Mouse (Mus musculus) MEL (cell line): ENCODE measurements at regions not wholly inside any gene's neighbourhood (a gene's known extent, or its start where the extent isn't known, plus 50 kb on each side); places are given as distances from the start of the nearest gene placed in this dataset.
A peak's percentile ranks its signal among the peaks of the same experiment; 100 is the strongest.

ENCODE experiments used
- DNase-seq: peaks from one replicate; pipeline ENCODE4 v3.0.0; 2011; ENCODE audit warnings: low read depth, low spot score
- H3K27ac ChIP-seq: 2 replicates; pipeline ENCODE4 v1.5.1; 2012; ENCODE audit warnings: low read depth, mild to moderate bottlenecking, control low read depth, low read length, moderate library complexity; ENCODE audit not compliant: control insufficient read depth
- H3K27me3 ChIP-seq, 2 experiments: fragments of 150-350 bp in 1 of 2; sonication (generic) in 1 of 2; 2 replicates each; pipeline ENCODE4 v1.6.1; 2012; ENCODE audit warnings: low read length in 2 of 2, mild to moderate bottlenecking in 2 of 2, improper control_type of control experiment in 1 of 2, moderate library complexity in 1 of 2; ENCODE audit not compliant: insufficient read depth in 2 of 2, control insufficient read depth in 1 of 2
- H3K36me3 ChIP-seq, 2 experiments: 2 replicates each; pipeline ENCODE4 v1.6.1; 2012 to 2014; ENCODE audit warnings: low read length in 2 of 2, improper control_type of control experiment in 1 of 2, inconsistent platforms in 1 of 2, mild to moderate bottlenecking in 1 of 2; ENCODE audit not compliant: insufficient read depth in 2 of 2, control insufficient read depth in 1 of 2
- H3K4me1 ChIP-seq, 2 experiments: fragments of 150-350 bp in 1 of 2; sonication (generic) in 1 of 2; 2 replicates each; pipeline ENCODE4 v1.6.1; 2012; ENCODE audit warnings: low read length in 2 of 2, improper control_type of control experiment in 1 of 2, mild to moderate bottlenecking in 1 of 2; ENCODE audit not compliant: insufficient read depth in 2 of 2, control insufficient read depth in 1 of 2
- H3K4me3 ChIP-seq, 2 experiments: fragments of 150-350 bp in 1 of 2; sonication (generic) in 1 of 2; 2 replicates each; pipeline ENCODE4 v1.5.1; 2012; ENCODE audit warnings: low read depth in 2 of 2, low read length in 2 of 2, mild to moderate bottlenecking in 2 of 2, moderate library complexity in 2 of 2, control low read depth in 1 of 2, improper control_type of control experiment in 1 of 2; ENCODE audit not compliant: control insufficient read depth in 1 of 2, insufficient read depth in 1 of 2
- H3K79me2 ChIP-seq: 2 replicates; pipeline ENCODE4 v1.6.1; 2012; ENCODE audit warnings: mild to moderate bottlenecking, low read length, moderate library complexity; ENCODE audit not compliant: control insufficient read depth, poor library complexity, insufficient read depth
- H3K9ac ChIP-seq: 2 replicates; pipeline ENCODE4 v1.6.1; 2012; ENCODE audit warnings: low read depth, mild to moderate bottlenecking, control low read depth, low read length, moderate library complexity; ENCODE audit not compliant: control insufficient read depth, poor library complexity, severe bottlenecking
- H3K9me3 ChIP-seq: fragments of 150-350 bp; sonication (generic); replicated peaks from 2 replicates; pipeline ENCODE4 v1.6.1; 2012; ENCODE audit warnings: mild to moderate bottlenecking, low read length, improper control_type of control experiment, moderate library complexity; ENCODE audit not compliant: insufficient read depth
- BHLHE40 ChIP-seq: IDR thresholded peaks from 2 replicates; pipeline ENCODE4 v1.6.1; 2012; ENCODE audit warnings: low read depth, mild to moderate bottlenecking, inconsistent platforms, low read length, improper control_type of control experiment, borderline replicate concordance
- CHD2 ChIP-seq: IDR thresholded peaks from 2 replicates; pipeline ENCODE4 v1.6.1; 2011; ENCODE audit warnings: low read length, improper control_type of control experiment
- CTCF ChIP-seq, 3 experiments: IDR thresholded peaks in 2 of 3; conservative IDR thresholded peaks in 1 of 3; 2 replicates each; pipeline ENCODE4 v1.5.1; 2011 to 2012; ENCODE audit warnings: low read length in 3 of 3, low read depth in 2 of 3, mild to moderate bottlenecking in 2 of 3, improper control_type of control experiment in 1 of 3, inconsistent platforms in 1 of 3, mixed read lengths in 1 of 3, moderate library complexity in 1 of 3; ENCODE audit not compliant: control insufficient read depth in 1 of 3, insufficient read depth in 1 of 3, poor library complexity in 1 of 3, severe bottlenecking in 1 of 3
- ELF1 ChIP-seq: IDR thresholded peaks from 2 replicates; pipeline ENCODE4 v1.6.1; 2014; ENCODE audit warnings: low read depth, mild to moderate bottlenecking, inconsistent platforms, low read length, improper control_type of control experiment, moderate library complexity
- EP300 ChIP-seq, 2 experiments: IDR thresholded peaks; 2 replicates each; pipeline ENCODE4 v1.6.1; 2011; ENCODE audit warnings: improper control_type of control experiment in 2 of 2, low read length in 2 of 2, low read depth in 1 of 2, mild to moderate bottlenecking in 1 of 2
- ETS1 ChIP-seq: IDR thresholded peaks from 2 replicates; pipeline ENCODE4 v1.6.1; 2012; ENCODE audit warnings: low read depth, mild to moderate bottlenecking, inconsistent platforms, low read length, improper control_type of control experiment, moderate library complexity
- GATA1 ChIP-seq: IDR thresholded peaks from 2 replicates; pipeline ENCODE4 v1.6.1; 2011; ENCODE audit warnings: low read depth, low read length, improper control_type of control experiment
- JUND ChIP-seq: IDR thresholded peaks from 2 replicates; pipeline ENCODE4 v1.6.1; 2011; ENCODE audit warnings: low read depth, mild to moderate bottlenecking, improper control_type of control experiment, low read length
- MAFK ChIP-seq: IDR thresholded peaks from 2 replicates; pipeline ENCODE4 v1.6.1; 2011; ENCODE audit warnings: low read depth, mild to moderate bottlenecking, low read length, improper control_type of control experiment, borderline replicate concordance
- MAZ ChIP-seq: IDR thresholded peaks from 2 replicates; pipeline ENCODE4 v1.6.1; 2012; ENCODE audit warnings: low read depth, mild to moderate bottlenecking, inconsistent platforms, low read length, improper control_type of control experiment
- MXI1 ChIP-seq: IDR thresholded peaks from 2 replicates; pipeline ENCODE4 v1.6.1; 2011; ENCODE audit warnings: mild to moderate bottlenecking, low read depth, low read length, improper control_type of control experiment
- MYB ChIP-seq: IDR thresholded peaks from 2 replicates; pipeline ENCODE4 v1.6.1; 2011; ENCODE audit warnings: mild to moderate bottlenecking, low read depth, low read length, improper control_type of control experiment
- MYC ChIP-seq: IDR thresholded peaks from 2 replicates; pipeline ENCODE4 v1.6.1; 2011; ENCODE audit warnings: low read depth, mild to moderate bottlenecking, low read length, improper control_type of control experiment, moderate library complexity
- NELFE ChIP-seq: IDR thresholded peaks from 2 replicates; pipeline ENCODE4 v1.6.1; 2011; ENCODE audit warnings: low read depth, low read length, improper control_type of control experiment
- NRF1 ChIP-seq: IDR thresholded peaks from 2 replicates; pipeline ENCODE4 v1.6.1; 2014; ENCODE audit warnings: low read depth, mild to moderate bottlenecking, inconsistent platforms, low read length, improper control_type of control experiment, moderate library complexity; ENCODE audit not compliant: poor library complexity, insufficient read depth, severe bottlenecking
- POLR2A ChIP-seq, 2 experiments: IDR thresholded peaks; 2 replicates each; pipeline ENCODE4 v1.6.1; 2011 to 2012; ENCODE audit warnings: low read length in 2 of 2, mild to moderate bottlenecking in 2 of 2, control low read depth in 1 of 2, improper control_type of control experiment in 1 of 2, low read depth in 1 of 2, moderate library complexity in 1 of 2; ENCODE audit not compliant: control insufficient read depth in 1 of 2, insufficient read depth in 1 of 2, poor library complexity in 1 of 2
- POLR2AphosphoS2 ChIP-seq: IDR thresholded peaks from 2 replicates; pipeline ENCODE4 v1.6.1; 2011; ENCODE audit warnings: low read length, improper control_type of control experiment
- RAD21 ChIP-seq: IDR thresholded peaks from 2 replicates; pipeline ENCODE4 v1.6.1; 2011; ENCODE audit warnings: mild to moderate bottlenecking, low read depth, low read length, improper control_type of control experiment
- SMC3 ChIP-seq: IDR thresholded peaks from 2 replicates; pipeline ENCODE4 v1.6.1; 2011; ENCODE audit warnings: low read depth, low read length, improper control_type of control experiment
- TBP ChIP-seq: IDR thresholded peaks from 2 replicates; pipeline ENCODE4 v1.8.0; 2011; ENCODE audit warnings: low read depth, low read length, improper control_type of control experiment
- TCF12 ChIP-seq: IDR thresholded peaks from 2 replicates; pipeline ENCODE4 v1.6.1; 2014; ENCODE audit warnings: low read depth, mild to moderate bottlenecking, inconsistent platforms, low read length, improper control_type of control experiment, moderate library complexity
- UBTF ChIP-seq: IDR thresholded peaks from 2 replicates; pipeline ENCODE4 v1.6.1; 2012; ENCODE audit warnings: low read depth, mild to moderate bottlenecking, inconsistent platforms, low read length, improper control_type of control experiment, moderate library complexity, borderline replicate concordance; ENCODE audit not compliant: insufficient read depth
- USF1 ChIP-seq: IDR thresholded peaks from 2 replicates; pipeline ENCODE4 v1.6.1; 2014; ENCODE audit warnings: low read depth, mild to moderate bottlenecking, inconsistent platforms, low read length, improper control_type of control experiment, moderate library complexity
- USF2 ChIP-seq, 2 experiments: IDR thresholded peaks; 2 replicates each; pipeline ENCODE4 v1.6.1; 2011 to 2012; ENCODE audit warnings: improper control_type of control experiment in 2 of 2, low read length in 2 of 2, borderline replicate concordance in 1 of 2, inconsistent platforms in 1 of 2, low read depth in 1 of 2, mild to moderate bottlenecking in 1 of 2; ENCODE audit not compliant: insufficient read depth in 1 of 2
- ZKSCAN1 ChIP-seq: IDR thresholded peaks from 2 replicates; pipeline ENCODE4 v1.6.1; 2012; ENCODE audit warnings: low read depth, mild to moderate bottlenecking, inconsistent platforms, low read length, improper control_type of control experiment, moderate library complexity
- ZMIZ1 ChIP-seq: IDR thresholded peaks from 2 replicates; pipeline ENCODE4 v1.6.1; 2012; ENCODE audit warnings: low read depth, mild to moderate bottlenecking, inconsistent platforms, low read length, improper control_type of control experiment, moderate library complexity
- ZNF384 ChIP-seq: IDR thresholded peaks from 2 replicates; pipeline ENCODE4 v1.6.1; 2012; ENCODE audit warnings: low read depth, mild to moderate bottlenecking, inconsistent platforms, low read length, improper control_type of control experiment

GRCm38 (mm10) chr3:45657023-45657422 is 278.8 kb downstream of the Pcdh10 start:
- Histone ChIP-seq H3K36me3 (no peaks in the 10 kb centered on the region), H3K4me3 (no peak overlapping the region), H3K9me3 (no peaks in the 10 kb centered on the region), H3K4me1 (no peaks in the 10 kb centered on the region), H3K27me3 (no peaks in the 10 kb centered on the region), H3K9ac (no peak overlapping the region), H3K79me2 (no peaks in the 10 kb centered on the region), H3K27ac (no peak overlapping the region)
- DNase-seq, result no peak
- no peak for TF ChIP-seq MXI1
- no peak for TF ChIP-seq CHD2
- no peak for TF ChIP-seq MAFK
- no peak for TF ChIP-seq TCF12
- TF ChIP-seq NELFE, result no peak
- no peak for TF ChIP-seq ELF1
- TF ChIP-seq ZMIZ1, result no peak
- no peak for TF ChIP-seq JUND
- TF ChIP-seq ZKSCAN1, result no peak
- TF ChIP-seq ETS1, result no peak
- TF ChIP-seq CTCF (IDR thresholded peaks at IDR 0.05 in 2 of 3, conservative IDR thresholded peaks at IDR 0.05 in 1 of 3; ENCODE audit: control insufficient read depth in 1 of 3, insufficient read depth in 1 of 3, low read depth in 2 of 3, low read length in 3 of 3, poor library complexity in 1 of 3, severe bottlenecking in 1 of 3), result no peak
- no peak for TF ChIP-seq SMC3
- TF ChIP-seq USF2 (IDR thresholded peaks at IDR 0.05; ENCODE audit: borderline replicate concordance in 1 of 2, insufficient read depth in 1 of 2, low read depth in 1 of 2, low read length in 2 of 2), result no peak
- no peak for TF ChIP-seq BHLHE40
- no peak for TF ChIP-seq EP300 (IDR thresholded peaks at IDR 0.05; ENCODE audit: low read depth in 1 of 2, low read length in 2 of 2)
- no peak for TF ChIP-seq GATA1

- peak overlapping the region in 1 of 2 experiments; percentile 11; a peak in 1 of 4 replicates for H3K4me3 ChIP-seq
- H3K9ac ChIP-seq, result no peak overlapping the region
- DNase-seq, result no peak
- no peaks in the 10 kb centered on the region for H3K4me1 ChIP-seq
- no peaks in the 10 kb centered on the region for H3K9me3 ChIP-seq
- H3K36me3 ChIP-seq, result no peaks in the 10 kb centered on the region
- H3K79me2 ChIP-seq, result no peaks in the 10 kb centered on the region
- H3K27ac ChIP-seq, result no peak overlapping the region
- H3K27me3 ChIP-seq, result no peaks in the 10 kb centered on the region
- TF ChIP-seq UBTF, result no peak
- TF ChIP-seq POLR2A (IDR thresholded peaks at IDR 0.05; ENCODE audit: control insufficient read depth in 1 of 2, insufficient read depth in 1 of 2, low read depth in 1 of 2, low read length in 2 of 2, poor library complexity in 1 of 2), result no peak
- no peak for TF ChIP-seq GATA1
- no peak for TF ChIP-seq MAFK
- no peak for TF ChIP-seq TBP
- TF ChIP-seq ZNF384, result no peak
- TF ChIP-seq MYC, result no peak
- no peak for TF ChIP-seq NELFE
- TF ChIP-seq MYB, result no peak
- no peak for TF ChIP-seq POLR2AphosphoS2
- TF ChIP-seq USF2 (IDR thresholded peaks at IDR 0.05; ENCODE audit: borderline replicate concordance in 1 of 2, insufficient read depth in 1 of 2, low read depth in 1 of 2, low read length in 2 of 2), result no peak
- TF ChIP-seq ZKSCAN1, result no peak
- no peak for TF ChIP-seq TCF12
- no peak for TF ChIP-seq USF1
- no peak for TF ChIP-seq CTCF (IDR thresholded peaks at IDR 0.05 in 2 of 3, conservative IDR thresholded peaks at IDR 0.05 in 1 of 3; ENCODE audit: control insufficient read depth in 1 of 3, insufficient read depth in 1 of 3, low read depth in 2 of 3, low read length in 3 of 3, poor library complexity in 1 of 3, severe bottlenecking in 1 of 3)
- TF ChIP-seq RAD21, result no peak
- no peak for TF ChIP-seq MAZ
- TF ChIP-seq NRF1, result no peak
- no peak for TF ChIP-seq ELF1
Measured at GRCm38 (mm10) chr3:45658093-45658776, 280.0 kb downstream of the Pcdh10 start.
